Mouse (Mus musculus): ENCODE results near the gene Sept9.

The Sept9 gene

GRCm38 (mm10) chr11:117176304-117176703 is 23.2 kb upstream of the Sept9 start:
- DNase-seq (ENCODE audit: low spot score in 2 of 2), result peak in 1 of 2 experiments; percentile 38

- no peak for DNase-seq (ENCODE audit: low spot score in 2 of 2)
Observed at GRCm38 (mm10) chr11:117176900-117177299, 22.6 kb upstream of the Sept9 start.

- DNase-seq (ENCODE audit: low spot score in 2 of 2), result peak; percentile 69 to 85
Observed at GRCm38 (mm10) chr11:117177303-117177979, 22.0 kb upstream of the Sept9 start.

GRCm38 (mm10) chr11:117179902-117180301 is 19.6 kb upstream of the Sept9 start:
- no peak for DNase-seq (ENCODE audit: low spot score in 2 of 2)

GRCm38 (mm10) chr11:117182808-117183207 is 16.7 kb upstream of the Sept9 start:
- no peak for DNase-seq (ENCODE audit: low spot score in 2 of 2)

- DNase-seq (ENCODE audit: low spot score in 2 of 2), result no peak
Observed at GRCm38 (mm10) chr11:117183299-117183698, 16.2 kb upstream of the Sept9 start.

- no peak for DNase-seq (ENCODE audit: low spot score in 2 of 2)
Observed at GRCm38 (mm10) chr11:117183841-117184240, 15.6 kb upstream of the Sept9 start.

- DNase-seq (ENCODE audit: low spot score in 2 of 2), result no peak
Observed at GRCm38 (mm10) chr11:117185076-117185933, 14.2 kb upstream of the Sept9 start.

- DNase-seq (ENCODE audit: low spot score in 2 of 2), result no peak
Observed at GRCm38 (mm10) chr11:117191524-117191923, 7.9 kb upstream of the Sept9 start.

- no peak for DNase-seq (ENCODE audit: low spot score in 2 of 2)
Observed at GRCm38 (mm10) chr11:117194475-117194937, 5.0 kb upstream of the Sept9 start.

- no peak for DNase-seq (ENCODE audit: low spot score in 2 of 2)
Observed at GRCm38 (mm10) chr11:117195616-117196015, 3.8 kb upstream of the Sept9 start.

GRCm38 (mm10) chr11:117196681-117197080 is 2.8 kb upstream of the Sept9 start:
- no peak for DNase-seq (ENCODE audit: low spot score in 2 of 2)

GRCm38 (mm10) chr11:117198122-117198521 is 1.3 kb upstream of the Sept9 start:
- DNase-seq (ENCODE audit: low spot score in 2 of 2), result no peak

GRCm38 (mm10) chr11:117201846-117202245 is 2.4 kb downstream of the Sept9 start:
- no peak for DNase-seq (ENCODE audit: low spot score in 2 of 2)

- no peak for DNase-seq (ENCODE audit: low spot score in 2 of 2)
Observed at GRCm38 (mm10) chr11:117204606-117205005, 5.1 kb downstream of the Sept9 start.

GRCm38 (mm10) chr11:117205042-117205441 is 5.6 kb downstream of the Sept9 start:
- no peak for DNase-seq (ENCODE audit: low spot score in 2 of 2)

- no peak for DNase-seq (ENCODE audit: low spot score in 2 of 2)
Observed at GRCm38 (mm10) chr11:117205447-117205846, 6.0 kb downstream of the Sept9 start.

- no peak for DNase-seq (ENCODE audit: low spot score in 2 of 2)
Observed at GRCm38 (mm10) chr11:117207436-117207835, 8.0 kb downstream of the Sept9 start.

GRCm38 (mm10) chr11:117208151-117208673 is 8.8 kb downstream of the Sept9 start:
- DNase-seq (ENCODE audit: low spot score in 2 of 2), result no peak

GRCm38 (mm10) chr11:117216713-117217112 is 17.3 kb downstream of the Sept9 start:
- DNase-seq (ENCODE audit: low spot score in 2 of 2), result no peak

GRCm38 (mm10) chr11:117218070-117218469 is 18.6 kb downstream of the Sept9 start:
- no peak for DNase-seq (ENCODE audit: low spot score in 2 of 2)

GRCm38 (mm10) chr11:117218498-117218897 is 19.0 kb downstream of the Sept9 start:
- no peak for DNase-seq (ENCODE audit: low spot score in 2 of 2)

GRCm38 (mm10) chr11:117220777-117221176 is 21.3 kb downstream of the Sept9 start:
- DNase-seq (ENCODE audit: low spot score in 2 of 2), result no peak

Measured in spleen, postnatal 14 days (tissue).